Mouse (Mus musculus) kidney, adult 18-20 months (tissue): Measurements from ENCODE around the gene Fntb.
"Not testable (repeated sequence)": the region's sequence is repeated elsewhere in the genome, so short reads cannot be mapped to it uniquely, and the experiment has no call there.

Experiments used
- DNase-seq: peaks from one replicate; pipeline ENCODE4 v3.0.0; 2021

Gene Fntb

DNA sequence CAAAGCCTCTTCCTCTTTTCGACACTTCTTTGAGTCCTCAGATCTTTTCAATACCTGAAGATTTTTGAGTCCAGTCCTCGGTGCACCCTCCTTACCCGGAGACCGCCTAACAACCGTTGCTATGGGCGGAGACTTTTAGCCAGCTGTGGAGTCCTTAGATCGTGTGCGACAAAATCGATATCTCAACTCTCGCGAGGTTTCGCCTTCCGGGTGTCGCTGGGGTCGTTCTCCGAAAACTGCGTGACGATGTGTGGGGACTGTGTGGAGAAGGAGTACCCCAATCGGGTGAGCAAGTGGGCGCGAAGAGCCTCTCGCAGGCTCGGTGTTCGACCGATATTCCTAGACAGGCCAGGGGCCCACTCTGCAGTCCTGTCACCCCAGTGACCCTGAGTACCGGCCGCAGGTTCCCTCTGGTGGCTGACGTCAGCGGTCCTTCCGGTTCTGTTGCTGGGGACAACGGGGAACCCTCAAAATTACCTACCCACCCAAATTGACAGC is at the start of gene Fntb, which contains the start of gene Churc1:
TSS of gene Fntb (plus strand) at position 236 of the 498 bp plus-strand sequence.
TSS of gene Churc1 (plus strand) at position 185 of the 498 bp plus-strand sequence.
- peak; percentile 92 for DNase-seq

DNA sequence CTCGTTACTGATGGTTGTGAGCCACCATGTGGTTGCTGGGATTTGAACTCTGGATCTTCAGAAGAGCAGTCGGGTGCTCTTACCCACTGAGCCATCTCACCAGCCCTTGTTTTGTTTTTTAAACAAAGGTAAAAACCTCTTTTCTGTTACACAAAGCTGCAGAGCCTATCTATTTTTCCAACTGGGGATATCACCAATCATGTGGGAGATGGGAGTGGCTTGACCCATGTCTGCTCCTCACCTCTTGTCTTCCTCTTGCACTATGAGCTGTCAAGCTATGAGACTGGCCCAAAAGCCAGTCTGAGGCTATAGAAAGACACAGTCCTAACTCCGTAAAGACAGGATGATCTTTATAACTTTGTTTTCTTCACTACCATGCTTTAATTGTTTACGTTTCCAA is 47.0 kb upstream of the Fntb start:
- DNase-seq = no peak

DNA sequence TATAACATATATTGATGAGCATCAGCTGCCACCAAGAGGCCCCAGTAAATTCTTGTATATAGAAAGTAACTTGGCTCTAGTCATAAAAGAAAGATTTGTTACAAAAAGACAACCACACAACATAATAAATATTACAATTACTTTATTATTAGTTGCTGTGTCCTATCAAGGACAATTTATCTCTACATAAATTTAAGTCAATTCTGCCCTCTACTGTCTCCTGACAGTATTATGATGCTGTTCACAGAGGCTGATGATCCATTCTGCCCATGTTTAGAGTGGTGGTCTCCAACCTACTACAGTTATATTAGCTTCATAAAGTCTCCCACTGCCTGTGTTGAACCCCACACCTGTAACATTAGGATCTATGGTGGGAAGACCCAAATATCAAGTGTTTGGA is 44.8 kb upstream of the Fntb start:
- no peak for DNase-seq

DNA sequence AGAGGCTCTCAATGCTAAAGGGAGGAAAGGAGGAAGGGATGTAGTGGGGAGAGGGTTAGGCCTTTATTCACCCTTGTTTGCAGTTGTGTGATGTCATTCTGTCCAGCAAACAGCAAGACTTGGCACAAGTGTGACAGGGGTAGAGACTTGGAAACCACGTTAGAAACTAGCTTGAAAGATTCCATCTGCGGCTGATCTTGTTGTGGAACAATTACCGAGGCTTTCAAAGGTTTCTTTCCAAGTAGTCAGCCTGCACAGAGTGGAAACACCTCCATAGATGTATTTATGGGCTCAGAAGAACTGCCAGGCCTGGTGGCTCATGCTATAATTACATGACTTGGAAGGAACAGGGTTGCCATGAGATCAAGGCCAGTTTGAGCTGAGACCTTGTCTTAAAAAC is 43.4 kb upstream of the Fntb start:
- DNase-seq = no peak

DNA sequence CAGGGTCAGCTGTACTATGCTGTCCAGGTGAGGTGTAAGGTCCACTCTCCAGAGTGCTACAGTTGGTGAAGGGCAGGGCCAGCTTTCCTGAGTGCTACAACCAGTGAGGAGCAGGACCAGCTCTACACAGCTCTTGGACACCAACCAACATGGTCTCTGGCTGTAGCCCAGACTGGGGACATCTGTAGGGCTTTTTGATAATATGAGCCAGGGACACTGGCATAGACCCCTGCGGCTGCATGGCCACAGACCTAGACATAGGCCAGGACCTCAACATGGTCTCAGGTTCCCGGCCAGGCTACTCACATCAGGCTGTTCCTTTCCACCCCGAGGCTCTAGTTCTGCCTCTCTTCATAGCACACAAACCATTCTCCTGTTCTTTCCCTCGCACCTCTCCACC is 37.4 kb upstream of the Fntb start:
- DNase-seq = no peak

DNA sequence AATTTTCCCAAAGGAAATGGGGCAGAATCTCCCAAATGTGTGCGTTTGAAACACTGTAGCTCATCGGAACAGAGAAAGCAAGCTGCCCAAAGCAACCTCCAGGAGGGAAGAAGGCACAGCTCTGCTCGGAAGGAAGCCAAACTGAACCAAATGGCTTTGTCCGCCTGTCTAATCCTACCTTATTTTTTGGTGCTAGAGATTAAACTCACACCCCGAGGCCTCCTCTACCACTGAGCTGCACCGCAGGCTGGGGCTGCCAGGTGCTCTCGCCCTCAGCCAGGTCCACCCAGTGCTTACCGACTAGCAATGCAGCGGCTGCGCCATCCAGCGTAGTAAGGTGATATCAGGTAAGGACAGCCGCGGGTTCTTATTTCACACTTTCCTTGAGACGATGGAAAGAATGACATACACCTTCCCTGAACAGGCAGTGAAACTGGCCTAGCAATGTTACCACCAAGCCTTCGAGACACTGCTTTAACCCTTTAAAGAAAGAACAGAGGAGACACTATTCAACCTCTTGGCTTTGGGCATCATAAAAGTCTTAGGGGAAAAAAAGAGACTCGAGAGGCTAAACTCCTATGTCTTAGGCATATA is 14.4 kb upstream of the Fntb start:
- DNase-seq = no peak

DNA sequence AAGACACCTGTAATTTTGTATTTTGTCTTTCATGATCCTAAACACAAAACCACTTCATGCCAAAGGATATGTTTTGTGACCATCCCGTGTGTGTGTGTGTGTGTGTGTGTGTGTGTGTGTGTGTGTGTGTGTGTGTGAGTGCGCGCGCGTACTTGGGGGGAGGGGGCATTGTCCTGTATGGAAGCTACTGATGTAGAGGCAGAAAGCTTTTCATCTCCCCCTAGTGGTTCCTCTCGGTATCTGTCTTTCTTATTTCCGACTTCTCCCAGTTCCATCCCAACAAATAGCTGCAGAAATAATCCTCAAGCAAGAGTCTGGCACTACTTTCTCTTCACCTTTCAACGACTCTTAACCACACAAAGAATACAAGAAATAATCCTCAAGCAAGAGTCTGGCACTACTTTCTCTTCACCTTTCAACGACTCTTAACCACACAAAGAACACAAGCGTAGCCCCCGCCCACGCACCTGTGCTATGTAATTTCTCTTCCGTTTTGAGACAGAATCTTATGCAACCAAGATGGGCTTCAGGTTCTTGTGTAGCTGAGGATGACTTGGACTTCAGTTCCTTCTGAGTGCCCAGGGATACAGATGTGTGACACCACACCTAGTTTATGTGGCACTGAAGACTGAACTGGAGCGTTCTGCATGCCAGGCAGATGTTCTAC is 12.6 kb upstream of the Fntb start:
- DNase-seq = peak; percentile 9

DNA sequence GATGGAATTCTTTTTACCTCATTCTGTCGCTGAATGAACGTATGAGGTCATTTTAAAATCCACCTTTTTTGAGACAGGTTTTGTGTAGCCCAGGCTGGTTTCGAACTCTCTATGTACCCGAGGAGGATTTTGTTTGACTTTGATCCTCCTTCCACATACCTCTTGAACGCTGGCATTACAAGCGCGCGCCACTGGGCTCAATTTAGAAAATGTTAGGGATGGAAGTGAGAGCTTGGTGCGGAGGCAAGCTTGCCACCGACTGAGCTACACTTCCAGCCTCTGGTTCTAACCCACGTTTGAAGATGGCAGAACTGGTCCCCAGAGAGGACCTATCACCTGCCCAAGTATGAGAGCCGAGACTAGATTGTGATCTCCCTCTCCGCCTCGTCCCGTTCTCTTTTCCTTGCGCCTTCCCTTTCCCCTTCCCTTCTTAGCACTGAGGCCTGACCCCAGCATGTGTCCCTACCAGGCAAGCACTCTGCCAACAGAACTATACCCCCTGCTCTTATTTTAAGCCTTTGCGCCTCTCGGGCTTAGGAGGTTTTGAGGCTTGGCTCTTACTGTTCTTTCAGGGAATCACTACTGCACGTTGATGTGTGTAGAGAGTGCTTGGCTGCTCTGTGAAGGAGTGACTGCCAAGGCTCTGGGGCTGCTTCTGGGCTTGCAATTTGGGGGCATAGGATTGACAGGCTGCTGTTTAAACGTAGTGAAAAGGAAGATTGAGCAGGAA is 677 bp downstream of the Fntb start:
- no peak for DNase-seq

DNA sequence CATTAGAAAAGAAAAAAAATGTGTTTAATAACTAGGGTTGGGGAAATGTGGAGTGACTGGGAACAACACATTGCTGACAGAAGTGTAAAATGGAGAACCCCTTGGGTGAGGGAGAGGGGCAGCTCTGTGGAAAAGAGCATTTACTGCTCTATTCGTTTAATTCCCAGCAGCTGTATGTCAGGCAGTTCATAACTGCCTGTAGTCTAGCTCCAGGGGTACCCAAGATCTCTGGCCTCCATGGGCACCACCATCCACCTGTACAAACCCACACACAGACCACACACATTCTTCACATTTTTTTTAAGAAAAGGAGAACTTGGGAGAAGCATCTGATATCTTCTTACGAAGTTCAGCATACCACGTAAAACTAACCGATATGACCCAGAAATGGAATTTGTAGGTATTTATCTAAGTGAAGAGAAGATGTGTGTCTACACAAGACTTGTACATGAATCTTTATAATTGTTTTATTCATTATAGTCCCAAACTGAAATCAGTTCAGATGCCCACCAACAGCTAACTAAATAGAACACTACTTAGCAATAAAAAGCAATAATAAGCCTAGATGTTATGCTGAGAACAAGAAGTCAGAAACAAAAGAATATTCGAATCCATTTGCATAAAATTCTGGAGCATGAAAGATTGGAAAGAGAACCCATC is 5.6 kb downstream of the Fntb start:
- DNase-seq = no peak

DNA sequence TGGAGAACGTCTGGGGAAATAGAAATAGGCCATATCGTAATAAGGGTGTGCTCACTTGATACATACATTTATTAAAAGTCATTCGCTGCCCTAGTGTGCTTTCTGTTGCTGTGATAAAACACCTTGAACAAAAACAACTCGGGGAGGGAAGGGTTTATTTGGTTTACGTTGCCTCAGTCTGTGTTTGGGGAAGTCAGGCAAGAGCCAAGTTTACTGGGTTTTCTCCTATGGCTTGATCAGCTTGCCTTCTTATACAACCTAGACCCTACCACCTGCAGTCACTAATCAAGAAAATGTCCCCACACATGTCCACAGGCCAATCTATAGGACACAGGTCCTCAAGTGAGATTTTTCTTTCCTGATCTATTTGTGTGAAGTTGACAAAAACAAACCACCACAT is 6.2 kb downstream of the Fntb start:
- no peak for DNase-seq

DNA sequence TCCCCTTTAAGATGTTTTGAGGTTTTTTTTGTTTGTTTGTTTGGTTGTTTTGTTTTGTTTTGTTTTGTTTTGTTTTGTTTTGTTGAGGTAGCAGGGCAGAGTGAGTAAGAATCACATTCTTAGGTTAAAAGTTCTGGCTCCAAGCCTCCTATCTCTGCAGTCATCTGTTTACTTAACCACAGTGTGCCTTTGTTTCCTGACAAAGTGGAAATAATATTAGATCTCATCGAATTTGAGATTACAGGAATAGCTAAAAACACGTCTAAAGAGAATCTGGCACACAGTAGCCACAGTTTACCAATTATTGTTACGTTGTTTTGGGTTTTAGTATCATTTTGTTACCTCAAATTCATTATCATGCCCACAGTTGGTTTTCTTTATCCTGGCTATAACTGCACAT is 9.3 kb downstream of the Fntb start:
- no peak for DNase-seq

DNA sequence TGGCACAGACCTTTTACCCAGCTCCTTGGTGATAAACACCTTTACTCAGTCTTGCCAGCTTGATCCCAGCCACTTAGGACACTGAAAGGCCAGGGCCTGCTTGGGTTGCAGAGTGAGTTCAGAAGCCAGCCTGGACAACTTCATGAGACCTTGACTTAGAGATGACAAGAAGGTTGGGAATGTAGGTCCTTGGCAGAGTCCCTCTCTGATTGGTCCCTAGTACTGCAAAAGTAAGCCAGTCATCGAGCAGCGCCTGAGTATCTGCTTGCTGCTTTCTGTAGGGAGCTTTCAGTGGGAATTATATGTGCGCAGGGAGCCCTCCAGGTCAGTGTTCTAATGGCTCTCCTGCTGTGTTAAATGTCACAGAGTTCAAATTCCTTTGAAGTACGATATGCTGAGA is 9.7 kb downstream of the Fntb start:
- no peak for DNase-seq

DNA sequence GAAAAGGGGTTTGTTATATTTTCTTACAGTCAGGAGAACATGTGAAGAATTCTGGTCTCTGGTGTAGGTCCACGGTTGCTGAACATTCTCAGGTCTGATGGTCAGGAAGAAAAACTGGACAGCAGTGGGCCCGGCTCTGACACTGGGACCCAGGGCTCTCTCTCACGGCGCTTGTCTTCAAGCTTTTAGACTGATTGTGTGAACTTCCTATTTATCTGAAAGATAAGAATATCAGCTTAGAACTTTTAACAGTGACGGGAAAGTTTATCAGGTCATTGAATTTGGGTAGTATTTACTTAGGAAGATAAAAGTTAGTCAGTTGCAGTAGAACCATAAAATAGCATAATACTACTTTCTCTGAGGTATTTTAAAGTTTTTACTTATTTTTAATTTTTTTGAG is 11.5 kb downstream of the Fntb start:
- DNase-seq = no peak

DNA sequence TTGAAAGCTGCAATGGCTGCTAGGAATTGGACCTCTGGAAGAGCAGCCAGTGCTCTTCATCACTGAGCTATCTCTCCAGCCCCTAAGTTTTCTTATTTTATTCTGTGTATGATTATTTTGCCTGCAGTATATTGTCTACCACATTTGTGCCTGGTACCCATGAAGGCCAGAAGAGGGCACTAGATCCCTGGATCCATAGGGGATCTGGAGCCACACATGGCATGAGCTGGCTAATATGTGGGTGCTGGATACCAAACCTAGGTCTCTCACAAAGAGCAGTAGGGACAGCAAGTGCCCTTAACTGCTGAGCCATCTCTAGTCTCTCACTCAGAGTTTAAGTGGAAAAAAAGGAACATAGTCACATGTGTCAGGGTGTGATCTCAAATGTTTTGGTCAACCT is 12.5 kb downstream of the Fntb start:
- DNase-seq = no peak

DNA sequence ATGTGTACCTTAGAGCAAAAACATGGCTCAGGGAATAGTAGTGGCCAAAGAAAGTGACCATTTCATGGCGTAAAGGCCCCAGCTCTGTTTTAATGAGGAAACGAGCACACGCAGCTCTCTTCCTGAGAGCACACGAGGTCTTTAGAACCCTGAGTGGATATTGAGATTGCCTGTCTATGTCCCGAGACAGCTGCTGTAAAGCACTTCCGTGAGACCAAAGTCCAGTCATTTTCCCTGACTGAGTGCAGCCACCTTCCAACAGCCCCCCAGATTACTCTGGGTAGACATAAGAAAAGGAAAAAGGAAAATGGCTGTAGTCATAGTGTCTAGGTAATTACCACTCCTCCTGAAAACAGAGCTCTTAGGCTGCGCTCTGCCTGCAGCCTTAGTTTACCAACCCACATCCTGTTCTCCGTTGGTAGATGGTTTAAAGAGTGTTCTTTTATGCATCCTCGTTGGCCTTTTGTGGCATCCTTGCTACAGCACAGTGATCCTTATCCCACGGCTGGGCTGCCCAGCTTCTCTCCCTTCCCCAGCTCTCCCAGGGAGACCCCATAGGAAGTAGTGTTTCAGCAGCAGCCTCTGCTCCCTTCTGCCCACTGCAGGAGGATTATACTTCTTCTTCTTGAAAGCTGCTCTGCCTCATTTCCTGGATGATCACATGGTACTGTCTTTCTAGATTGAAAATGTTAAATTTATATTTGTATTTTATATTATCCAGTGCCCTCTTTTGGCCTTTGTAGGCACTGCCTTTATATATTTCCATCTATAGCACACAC is 13.1 kb downstream of the Fntb start:
- DNase-seq = no peak

DNA sequence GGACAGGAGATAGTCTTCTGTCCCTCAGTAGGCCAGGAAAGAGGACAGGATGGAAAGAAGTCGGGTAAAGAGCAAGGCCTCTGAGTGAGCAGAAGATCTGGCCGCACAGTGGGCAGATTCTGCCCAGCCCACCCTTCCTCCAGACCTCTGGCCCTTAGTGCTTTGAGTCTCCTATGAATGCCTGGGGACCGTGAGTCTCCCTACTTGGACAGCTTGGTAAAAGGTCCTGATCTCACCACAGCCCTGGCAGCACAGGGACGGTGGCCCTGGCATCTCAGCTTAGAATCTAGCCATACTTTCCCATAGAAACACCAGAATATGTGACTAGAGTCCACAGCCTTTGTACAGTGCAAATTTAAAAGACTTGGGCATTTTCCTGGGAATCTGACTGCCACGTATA is 14.6 kb downstream of the Fntb start:
- no peak for DNase-seq

DNA sequence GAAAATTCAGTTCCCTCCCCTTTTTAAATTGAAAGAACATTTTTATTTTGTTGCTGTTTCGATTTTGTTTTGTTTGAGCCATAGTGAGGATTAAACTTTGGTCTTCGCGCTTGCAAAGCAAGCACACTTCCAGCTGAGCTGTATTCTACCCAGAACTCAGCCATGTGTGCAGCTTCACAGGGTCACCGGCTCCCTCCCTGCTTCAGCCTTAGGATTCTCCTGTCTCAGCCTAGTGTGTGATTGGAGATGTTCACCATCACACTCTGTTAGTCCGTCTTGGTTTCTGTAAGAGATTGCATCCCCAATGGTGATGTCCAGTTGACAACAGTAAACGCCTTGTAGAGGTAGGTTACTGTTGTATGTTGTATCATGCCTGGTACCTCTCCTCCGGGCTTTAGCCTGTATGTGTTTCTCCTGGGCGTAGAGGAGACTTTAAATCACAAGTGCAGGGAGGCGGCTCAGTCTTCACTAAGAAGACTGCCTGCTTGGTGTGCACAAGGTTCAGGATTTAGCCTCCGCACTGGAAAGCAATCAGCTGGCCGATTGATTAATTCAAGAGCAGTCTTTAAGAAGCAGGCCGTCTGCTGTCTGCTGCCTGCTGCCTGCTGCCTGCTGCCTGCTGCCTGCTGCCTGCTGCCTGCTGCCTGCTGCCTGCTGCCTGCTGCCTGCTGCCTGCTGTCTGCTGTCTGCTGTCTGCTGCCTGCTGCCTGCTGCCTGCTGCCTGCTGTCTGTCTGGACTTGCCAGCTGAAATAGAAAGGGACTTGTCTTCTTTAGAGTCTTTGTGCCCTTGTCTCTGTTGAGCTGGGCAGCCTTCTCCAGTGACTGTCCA is 15.5 kb downstream of the Fntb start:
- no peak for DNase-seq

DNA sequence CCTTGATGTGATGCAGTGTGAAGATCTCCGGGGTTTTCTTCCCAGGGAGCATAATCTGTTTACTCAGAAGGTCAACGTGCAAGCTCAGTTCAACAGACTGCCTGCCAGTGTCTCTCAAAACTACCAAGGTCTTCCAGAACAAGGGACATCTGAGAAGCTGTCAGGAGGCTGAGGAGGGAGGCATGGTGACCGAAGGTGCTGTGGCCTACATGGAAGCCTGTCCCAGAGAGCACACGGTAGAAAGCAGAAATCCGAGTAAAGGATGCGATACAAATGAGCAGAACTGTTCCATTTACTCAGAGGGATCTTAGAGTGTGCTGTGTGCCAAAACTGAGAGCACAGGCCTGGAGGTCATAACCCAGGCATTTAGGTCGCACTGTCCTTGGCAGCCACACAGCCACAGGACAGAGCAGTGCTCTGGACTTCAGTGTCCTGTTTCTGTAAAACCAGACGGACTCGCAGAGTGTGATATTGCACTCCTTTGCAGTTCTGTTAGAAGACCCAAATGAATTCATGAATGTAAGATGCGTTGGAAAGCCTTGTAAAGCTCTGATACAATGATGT is 18.7 kb downstream of the Fntb start:
- no peak for DNase-seq

DNA sequence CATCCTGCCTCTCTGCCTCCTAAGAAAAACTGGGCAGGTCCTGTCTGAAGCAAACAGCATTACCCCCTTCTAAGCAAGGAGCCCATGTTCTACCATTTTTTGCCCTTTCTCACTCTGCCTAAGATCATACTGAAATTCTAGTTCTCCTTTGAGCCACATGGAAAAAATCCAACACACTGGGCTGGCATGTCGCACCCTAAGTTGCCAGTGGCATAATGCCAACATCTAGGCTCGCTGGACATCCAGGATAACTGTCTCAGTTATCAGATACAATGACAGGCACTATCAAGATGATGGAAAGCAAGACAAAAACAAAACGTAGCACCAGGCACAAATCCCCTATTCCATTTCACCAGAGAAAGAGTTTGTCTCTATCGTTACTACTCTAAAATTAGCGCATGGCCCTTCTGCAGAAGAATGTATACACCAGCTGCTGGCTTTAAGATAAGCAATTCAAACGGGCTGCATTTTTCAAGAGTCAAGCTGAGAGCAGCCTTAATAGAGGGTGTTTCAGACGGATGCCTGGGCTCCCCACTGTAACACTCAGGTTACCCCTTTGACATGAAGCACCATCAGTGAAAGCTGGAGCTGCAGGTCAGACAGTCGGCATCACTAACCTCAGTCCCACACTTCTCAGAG is 25.2 kb downstream of the Fntb start:
- DNase-seq = no peak

DNA sequence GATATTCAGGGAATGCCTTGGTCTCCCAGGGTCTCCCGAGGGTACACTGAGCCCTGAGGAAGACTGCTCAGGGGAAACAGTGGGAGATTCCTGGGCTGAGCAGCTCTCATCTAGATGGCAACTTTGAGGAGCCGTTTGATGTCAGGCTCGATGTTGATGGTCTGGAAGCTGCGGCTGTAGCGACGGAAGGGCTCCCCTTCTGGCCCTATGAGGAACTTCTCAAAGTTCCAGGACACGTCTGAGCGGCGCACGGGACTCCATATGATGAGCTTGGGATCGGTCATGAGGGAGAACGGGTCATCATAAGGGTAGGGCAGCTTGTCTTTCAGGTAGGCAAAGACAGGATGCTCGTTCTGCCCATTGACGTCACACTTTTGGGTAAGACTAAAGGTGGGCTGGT is 27.2 kb downstream of the Fntb start:
- DNase-seq = not testable (repeated sequence)

DNA sequence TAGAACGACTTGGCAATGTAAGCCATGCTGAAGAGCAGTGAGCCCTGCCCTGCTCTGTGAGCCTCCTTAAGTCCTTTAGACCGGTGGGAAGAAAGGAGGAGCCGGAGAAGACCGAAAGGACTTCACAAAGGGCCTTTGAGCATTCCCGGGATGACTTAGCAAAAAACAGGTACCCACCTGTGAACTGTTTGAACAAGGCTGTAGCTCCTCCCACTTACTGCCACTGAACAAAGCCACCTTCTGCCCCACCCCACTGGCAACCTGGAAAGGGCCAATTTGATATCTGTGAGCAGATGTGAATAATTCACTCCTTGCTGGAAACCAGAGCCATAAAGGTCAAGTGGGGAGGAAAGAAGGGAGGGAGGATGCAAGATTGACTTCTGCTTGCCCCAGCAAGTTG is 30.0 kb downstream of the Fntb start, which contains the start of gene Gpx2:
TSS of gene Gpx2 (minus strand) at position 205 of the 400 bp plus-strand sequence.
- no peak for DNase-seq
